Mouse (Mus musculus): ENCODE data around the gene Ltb4r2. TPM values are rescaled to one million over a fixed set of nuclear protein-coding genes. Genes with fewer than 3 reads are reported as not detected.
A peak's percentile ranks its signal among the peaks of the same experiment; 100 is the strongest.

Ltb4r2 gene
- polyA plus RNA-seq, 1 experiment from 2014 or later, result 1.8 TPM

GRCm38 (mm10) chr14:55762001-55762821 lies 983 bp downstream of the Ltb4r2 start:
- TF ChIP-seq EP300 (IDR thresholded peaks at IDR 0.05; ENCODE audit: low read depth) (no peak), CTCF (IDR thresholded peaks at IDR 0.05; ENCODE audit: low read depth) (peak; percentile 30)
- H3K4me2 ChIP-seq (ENCODE audit: low read depth, low read length), result peak overlapping the region; percentile 88
- H3K4me1 ChIP-seq (ENCODE audit: insufficient read depth), result peaks cover 26% of the 10 kb centered on the region
- 2% methylated on average over 69 of the region's 77 CpGs for WGBS (ENCODE audit: insufficient replicate concordance)
- H3K27ac ChIP-seq (ENCODE audit: low read depth), result peak overlapping the region; percentile 69
- H3K9ac ChIP-seq (replicated peaks), result peak overlapping the region; percentile 67
- DNase-seq (peak; percentile 50), ATAC-seq (peak; percentile 26)
- H3K27me3 ChIP-seq (ENCODE audit: insufficient read depth, low read length), result peaks cover 18% of the 10 kb centered on the region
- no peaks in the 10 kb centered on the region for H3K9me3 ChIP-seq (ENCODE audit: low read length)
- H3K36me3 ChIP-seq (replicated peaks; ENCODE audit: insufficient read depth, low read length), result no peaks in the 10 kb centered on the region
- peak overlapping the region; percentile 51 for H3K4me3 ChIP-seq (ENCODE audit: low read depth, low read length)

- Histone ChIP-seq H3K9ac (replicated peaks) (peak overlapping the region; percentile 67), H3K27ac (ENCODE audit: low read depth) (peak overlapping the region; percentile 69), H3K4me2 (ENCODE audit: low read depth, low read length) (peak overlapping the region; percentile 88; the same call in 1 of the 2 replicates), H3K9me3 (ENCODE audit: low read length) (no peaks in the 10 kb centered on the region), H3K4me1 (ENCODE audit: insufficient read depth) (peaks cover 30% of the 10 kb centered on the region), H3K4me3 (ENCODE audit: low read depth, low read length) (no peak overlapping the region), H3K36me3 (replicated peaks; ENCODE audit: insufficient read depth, low read length) (no peaks in the 10 kb centered on the region), H3K27me3 (ENCODE audit: insufficient read depth, low read length) (peaks cover 23% of the 10 kb centered on the region)
- 25% methylated on average over 7 of the region's 7 CpGs for WGBS (ENCODE audit: insufficient replicate concordance)
- DNase-seq (no peak), ATAC-seq (peak; percentile 6; the same call in 1 of the 2 replicates)
- no peak for TF ChIP-seq EP300 (IDR thresholded peaks at IDR 0.05; ENCODE audit: low read depth)
- TF ChIP-seq CTCF (IDR thresholded peaks at IDR 0.05; ENCODE audit: low read depth), result no peak
Measured at GRCm38 (mm10) chr14:55763166-55763565, 1.9 kb downstream of the Ltb4r2 start.

- peaks cover 26% of the 10 kb centered on the region for H3K4me1 ChIP-seq (ENCODE audit: insufficient read depth)
- peak within 1 kb of the TSS; percentile 14 for H3K4me3 ChIP-seq (ENCODE audit: low read depth, low read length)
- H3K9me3 ChIP-seq (ENCODE audit: low read length), result no peaks in the 10 kb centered on the region
- peak within 1 kb of the TSS; percentile 42 for H3K4me2 ChIP-seq (ENCODE audit: low read depth, low read length)
- H3K36me3 ChIP-seq (replicated peaks; ENCODE audit: insufficient read depth, low read length), result no peaks in the 10 kb centered on the region
- peaks cover 31% of the 10 kb centered on the region for H3K27me3 ChIP-seq (ENCODE audit: insufficient read depth, low read length)
- ATAC-seq (no peak), DNase-seq (peak; percentile 48)
- 30% methylated on average over 4 of the region's 4 CpGs for WGBS (ENCODE audit: insufficient replicate concordance)
- TF ChIP-seq EP300 (IDR thresholded peaks at IDR 0.05; ENCODE audit: low read depth) (no peak), CTCF (IDR thresholded peaks at IDR 0.05; ENCODE audit: low read depth) (no peak)
- H3K9ac ChIP-seq (replicated peaks), result no peak within 1 kb of the TSS
- H3K27ac ChIP-seq (ENCODE audit: low read depth), result peak within 1 kb of the TSS; percentile 69
Measured at GRCm38 (mm10) chr14:55765696-55766095, 4.5 kb downstream of the Ltb4r2 start, which contains the start of gene Ltb4r1. Gene Ltb4r1, plus strand, starts transcription at chr14:55765962.

- H3K4me1 ChIP-seq (ENCODE audit: insufficient read depth), result peaks cover 14% of the 10 kb centered on the region
- TF ChIP-seq CTCF (IDR thresholded peaks at IDR 0.05; ENCODE audit: low read depth) (peak; percentile 62), EP300 (IDR thresholded peaks at IDR 0.05; ENCODE audit: low read depth) (no peak)
- no peaks in the 10 kb centered on the region for H3K9me3 ChIP-seq (ENCODE audit: low read length)
- ATAC-seq (peak; percentile 71), DNase-seq (peak; percentile 71)
- no peak overlapping the region; the same call in 1 of the 2 replicates for H3K27ac ChIP-seq (ENCODE audit: low read depth)
- peaks cover 14% of the 10 kb centered on the region; the same call in 1 of the 2 replicates for H3K27me3 ChIP-seq (ENCODE audit: insufficient read depth, low read length)
- 10% methylated on average over 52 of the region's 52 CpGs for WGBS (ENCODE audit: insufficient replicate concordance)
- H3K36me3 ChIP-seq (replicated peaks; ENCODE audit: insufficient read depth, low read length), result no peaks in the 10 kb centered on the region
- H3K4me2 ChIP-seq (ENCODE audit: low read depth, low read length), result peak overlapping the region; percentile 68
- peak overlapping the region; percentile 41 for H3K4me3 ChIP-seq (ENCODE audit: low read depth, low read length)
- H3K9ac ChIP-seq (replicated peaks), result peak overlapping the region; percentile 59
Measured at GRCm38 (mm10) chr14:55767519-55768414, 6.5 kb downstream of the Ltb4r2 start.

- peak overlapping the region; percentile 68; the same call in 1 of the 2 replicates for H3K4me2 ChIP-seq (ENCODE audit: low read depth, low read length)
- no peak for ATAC-seq
- no peaks in the 10 kb centered on the region for H3K36me3 ChIP-seq (replicated peaks; ENCODE audit: insufficient read depth, low read length)
- no peak overlapping the region; the same call in 1 of the 2 replicates for H3K9ac ChIP-seq (replicated peaks)
- no peak for TF ChIP-seq CTCF (IDR thresholded peaks at IDR 0.05; ENCODE audit: low read depth)
- no peak for TF ChIP-seq EP300 (IDR thresholded peaks at IDR 0.05; ENCODE audit: low read depth)
- H3K4me1 ChIP-seq (ENCODE audit: insufficient read depth), result peaks cover 8% of the 10 kb centered on the region
- H3K9me3 ChIP-seq (ENCODE audit: low read length), result no peaks in the 10 kb centered on the region
- WGBS (ENCODE audit: insufficient replicate concordance), result 66% methylated on average over 6 of the region's 6 CpGs
- H3K27me3 ChIP-seq (ENCODE audit: insufficient read depth, low read length), result peaks cover 14% of the 10 kb centered on the region; the same call in 1 of the 2 replicates
- no peak overlapping the region for H3K27ac ChIP-seq (ENCODE audit: low read depth)
- peak overlapping the region; percentile 41; the same call in 1 of the 2 replicates for H3K4me3 ChIP-seq (ENCODE audit: low read depth, low read length)
- DNase-seq, result no peak
Measured at GRCm38 (mm10) chr14:55768555-55768954, 7.3 kb downstream of the Ltb4r2 start.
